Mouse (Mus musculus) megakaryocyte, embryonic 14.5 days (primary cell): ENCODE results near the gene Omp.

Source experiments
- FLI1 ChIP-seq: IDR thresholded peaks from 2 replicates; pipeline ENCODE4 v1.6.1; 2012; ENCODE audit warnings: low read length, inconsistent platforms, mixed read lengths
- GATA1 ChIP-seq: IDR thresholded peaks from 3 replicates; pipeline ENCODE4 v1.6.1; 2012; ENCODE audit warnings: mixed read lengths, low read length, inconsistent platforms, borderline replicate concordance

- TF ChIP-seq GATA1 (no peak), FLI1 (no peak)
Observed at GRCm38 (mm10) chr7:98117012-98117660, 28.2 kb downstream of the Omp start.
